In the genomic region with DNA sequence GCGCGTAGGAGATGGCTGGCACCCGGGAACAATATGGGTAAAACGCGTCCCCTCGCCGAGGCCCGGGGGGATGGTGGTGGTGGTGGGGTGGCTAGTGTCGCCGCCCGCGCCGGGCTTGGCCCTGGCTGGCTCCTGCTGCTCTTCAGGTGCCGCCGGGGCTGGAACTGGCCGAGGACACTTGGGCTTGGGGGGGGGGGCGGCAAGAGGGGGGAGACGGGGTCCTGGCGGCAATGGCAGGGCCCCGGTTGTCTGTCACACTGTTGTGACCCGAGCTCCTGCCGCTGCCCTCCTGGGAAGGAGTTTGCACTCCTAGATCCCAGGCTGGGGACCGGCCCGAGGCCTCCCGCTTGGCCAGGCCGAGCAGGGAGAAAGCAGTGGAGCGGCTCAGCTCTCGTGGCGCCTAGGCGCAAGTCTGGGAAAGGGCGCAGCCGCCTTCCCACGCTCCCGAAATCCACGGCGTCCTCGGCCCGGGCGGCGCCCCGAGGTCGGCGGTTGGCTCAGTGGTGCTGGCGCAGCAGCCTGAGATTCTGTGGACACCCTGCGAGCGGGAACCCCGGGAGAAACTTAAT, we compare ENCODE assay signal across 8 mouse cellular contexts. TPM values are rescaled to one million over a fixed set of nuclear protein-coding genes. Genes with fewer than 3 reads are reported as not detected.
DNase-seq lines count a peak whose midpoint lies in the region.

No protein-coding gene starts in this region.

- intact Hi-C loops in heart, postnatal 36 days (cut with DNase I), result loop anchor here (5.0 kb wide), 2 partner anchors 37 to 57 kb away; no protein-coding TSS in a partner anchor

- peak; percentile 10 for DNase-seq in R1 (ENCODE audit: low read depth, low spot score)
- peak; percentile 35 for DNase-seq in cerebellum, adult 11 months
- peak; percentile 4 for DNase-seq in forelimb bud, embryonic 11.5 days (ENCODE audit: low read depth, low spot score)
- DNase-seq in heart, postnatal 36 days, result peak; percentile 36 to 58
- DNase-seq in layer of hippocampus, postnatal 14 days (ENCODE audit: low spot score in 2 of 2), result peak; percentile 20 to 22
- peak; percentile 35 for DNase-seq in lung, postnatal 10 days
- peak; percentile 19 for DNase-seq in right cerebral cortex, postnatal 14 days
- no peak for DNase-seq in thymus, adult 18-20 months

RNA-seq across cellular contexts. Expression of gene Mid2, which starts 0.9 kb away (rescaled TPM):
- total RNA-seq in heart, postnatal 36 days (2021), result 10 to 100 TPM; 15.4 to 19.3 TPM
- total RNA-seq in layer of hippocampus, postnatal 14 days (2021), result 10 to 100 TPM; 17.5 to 22.6 TPM

Comparison
In these comparisons a context has a peak if more than half of its experiments do, and no peak if none do; other contexts are left out.
1. DNase-seq: peak in R1 (single experiment), cerebellum, adult 11 months (single experiment), forelimb bud, embryonic 11.5 days (single experiment), heart, postnatal 36 days (2 of 2), layer of hippocampus, postnatal 14 days (2 of 2), lung, postnatal 10 days (single experiment) and right cerebral cortex, postnatal 14 days (single experiment); none in thymus, adult 18-20 months (0 of 2).